Mouse (Mus musculus) testis, adult 2 months (tissue): ENCODE measurements at regions not wholly inside any gene's neighbourhood (a gene's known extent, or its start where the extent isn't known, plus 50 kb on each side); places are given as distances from the start of the nearest gene placed in this dataset.

ENCODE experiments used
- CTCF ChIP-seq: fragments of 200-500 bp; IDR thresholded peaks from 2 replicates; pipeline ENCODE4 v1.5.1; 2012; ENCODE audit warnings: low read depth, mild to moderate bottlenecking, inconsistent platforms, low read length, moderate library complexity; ENCODE audit not compliant: control insufficient read depth, insufficient read depth, insufficient replicate concordance
- POLR2A ChIP-seq: fragments of 200-500 bp; IDR thresholded peaks from 2 replicates; pipeline ENCODE4 v1.6.1; 2012; ENCODE audit warnings: low read depth, mild to moderate bottlenecking, inconsistent platforms, low read length, moderate library complexity; ENCODE audit not compliant: control insufficient read depth

GRCm38 (mm10) chr8:113516176-113516575, 119.2 kb upstream of the Mon1b start:
- no peak for TF ChIP-seq CTCF
- TF ChIP-seq POLR2A, result no peak
